Mouse (Mus musculus): ENCODE measurements at regions not wholly inside any gene's neighbourhood (a gene's known extent, or its start where the extent isn't known, plus 50 kb on each side); places are given as distances from the start of the nearest gene placed in this dataset.

DNA sequence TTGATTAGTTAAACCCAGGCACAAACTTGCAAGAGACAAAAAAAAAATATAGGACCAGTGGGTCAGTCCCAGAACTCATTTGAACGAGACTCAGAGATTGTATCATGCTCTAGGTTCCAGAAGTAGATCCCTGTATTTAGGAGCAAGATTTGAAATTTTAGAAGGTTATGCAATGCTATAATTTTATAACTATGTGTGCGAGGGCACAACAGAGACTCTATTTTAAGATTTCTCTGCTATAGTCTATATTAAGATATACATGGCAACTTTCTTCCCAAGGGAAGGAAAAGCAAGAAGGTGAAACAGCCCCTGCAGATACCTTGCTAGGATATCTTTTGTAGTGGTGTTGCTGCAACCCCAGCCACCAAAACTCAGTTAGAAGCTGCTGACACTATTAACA lies 55.7 kb downstream of the Otor start:
- no peak for DNase-seq (ENCODE audit: low spot score in 2 of 2)

DNA sequence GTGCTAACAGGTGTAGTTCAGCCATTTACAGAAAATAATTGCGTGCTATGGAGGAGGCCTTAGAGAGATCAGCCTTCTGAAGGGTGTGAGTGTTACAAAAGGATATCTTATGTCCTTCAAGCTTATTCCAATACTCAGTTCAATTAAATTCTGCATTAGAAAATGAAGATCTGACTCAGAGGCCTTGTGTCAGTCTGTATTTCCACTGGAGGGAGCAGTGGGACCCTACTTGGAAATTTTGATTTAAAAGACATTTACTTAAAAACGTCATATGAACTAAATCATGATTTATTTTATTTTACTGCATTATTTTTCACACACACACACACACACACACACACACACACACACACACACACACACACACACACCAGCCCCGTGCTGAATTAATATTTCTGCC lies 70.9 kb downstream of the Otor start:
- DNase-seq (ENCODE audit: low spot score in 2 of 2): no peak

DNA sequence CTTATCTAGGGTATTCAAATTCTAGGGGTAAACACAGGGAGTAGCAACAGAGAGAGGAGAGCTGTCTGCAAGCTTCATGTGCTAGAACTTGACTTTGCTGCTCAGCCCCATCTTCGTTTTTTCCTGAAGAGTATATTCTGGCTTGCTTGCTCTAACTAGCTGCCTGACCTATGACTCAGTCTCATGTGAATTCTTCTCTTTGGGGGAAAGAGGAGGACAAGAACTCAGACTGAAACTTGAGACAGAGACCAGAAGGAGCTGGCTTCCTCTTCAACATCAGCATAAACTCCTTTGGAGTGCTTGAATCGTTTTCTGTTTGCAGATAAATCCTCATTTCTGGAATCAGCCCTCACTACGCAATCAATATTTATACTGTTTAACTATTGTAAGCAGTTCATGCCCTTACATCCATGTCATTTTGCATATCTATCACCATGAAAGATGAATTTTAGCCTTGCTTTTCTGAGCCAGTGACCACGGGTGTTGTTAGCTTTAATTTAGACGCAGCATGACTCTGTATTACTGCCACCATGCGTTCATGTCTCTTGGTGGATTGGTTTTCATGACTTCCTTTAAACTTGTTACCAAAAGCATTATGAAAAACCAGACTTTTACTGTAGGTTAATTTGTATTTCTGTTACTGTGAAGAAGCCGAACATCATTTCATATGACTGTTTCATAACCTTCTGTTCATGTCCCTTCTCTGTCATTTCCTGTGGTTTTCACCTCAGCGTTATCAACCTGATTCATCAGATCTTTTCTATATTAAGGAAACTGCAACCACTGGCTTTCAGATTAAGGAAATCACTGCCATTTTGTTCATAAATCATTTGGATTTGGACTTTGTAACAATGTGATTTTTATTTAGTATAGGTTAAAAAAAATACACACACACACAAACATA lies 86.1 kb downstream of the Otor start:
- DNase-seq (ENCODE audit: low spot score in 2 of 2): no peak

DNA sequence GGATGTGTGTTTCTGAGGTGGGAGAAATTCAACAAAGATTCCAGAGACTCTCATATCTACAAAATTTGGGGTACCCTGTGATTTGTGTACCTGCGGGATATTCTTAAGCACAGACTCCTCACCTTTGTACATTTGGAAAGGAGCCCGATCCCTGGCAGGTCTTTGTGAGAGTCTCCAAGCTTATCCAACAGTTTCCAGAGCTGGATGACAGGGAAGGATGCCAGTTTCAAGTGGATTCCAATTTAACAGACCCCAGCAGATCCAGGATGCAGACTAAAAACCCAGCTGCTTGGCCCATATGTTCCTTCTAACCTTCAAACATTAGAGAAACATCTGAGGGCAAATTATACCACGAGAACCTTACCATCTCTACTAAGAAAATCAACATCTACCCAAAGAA lies 88.5 kb downstream of the Otor start:
- DNase-seq (ENCODE audit: low spot score in 2 of 2): no peak

DNA sequence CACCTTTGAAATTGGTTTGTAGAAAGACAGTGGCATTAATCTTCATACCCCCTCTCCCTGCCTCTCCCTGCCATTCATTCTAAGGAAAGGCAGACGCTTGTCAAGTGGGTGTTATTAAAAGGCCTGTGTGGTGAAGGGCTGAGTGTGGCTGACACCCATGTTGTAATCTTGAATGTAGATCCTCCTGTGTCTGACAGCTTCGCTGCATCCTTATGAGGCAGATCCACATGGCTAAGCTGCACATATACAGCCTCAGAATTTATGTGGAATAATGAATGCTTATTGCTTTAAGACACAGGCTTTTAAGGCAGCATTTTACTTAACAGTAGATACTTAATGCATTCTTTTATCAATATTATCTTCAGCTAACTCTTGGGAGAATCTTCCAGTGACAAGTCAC lies 92.4 kb downstream of the Otor start:
- no peak for DNase-seq (ENCODE audit: low spot score in 2 of 2)

DNA sequence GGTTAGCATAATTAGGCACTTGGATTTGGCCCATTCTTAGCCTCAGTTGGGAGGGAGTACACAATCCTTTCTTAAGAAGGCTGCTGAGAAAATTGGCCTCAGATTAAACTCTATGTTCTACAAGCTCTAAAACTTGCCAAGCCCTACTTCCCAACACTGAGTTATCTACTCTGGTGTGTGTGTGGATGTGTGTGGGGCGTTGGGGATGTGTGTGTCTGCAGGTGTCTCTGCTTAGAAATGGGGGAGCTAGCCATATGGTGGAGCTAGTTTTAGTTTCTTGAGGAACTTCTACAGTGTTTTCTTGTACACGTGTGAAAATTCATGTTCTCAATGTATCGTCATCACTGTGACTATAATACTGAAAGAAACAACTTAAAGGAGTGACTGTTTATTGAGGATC lies 106.3 kb downstream of the Otor start:
- DNase-seq (ENCODE audit: low spot score in 2 of 2): peak; percentile 12 to 23

DNA sequence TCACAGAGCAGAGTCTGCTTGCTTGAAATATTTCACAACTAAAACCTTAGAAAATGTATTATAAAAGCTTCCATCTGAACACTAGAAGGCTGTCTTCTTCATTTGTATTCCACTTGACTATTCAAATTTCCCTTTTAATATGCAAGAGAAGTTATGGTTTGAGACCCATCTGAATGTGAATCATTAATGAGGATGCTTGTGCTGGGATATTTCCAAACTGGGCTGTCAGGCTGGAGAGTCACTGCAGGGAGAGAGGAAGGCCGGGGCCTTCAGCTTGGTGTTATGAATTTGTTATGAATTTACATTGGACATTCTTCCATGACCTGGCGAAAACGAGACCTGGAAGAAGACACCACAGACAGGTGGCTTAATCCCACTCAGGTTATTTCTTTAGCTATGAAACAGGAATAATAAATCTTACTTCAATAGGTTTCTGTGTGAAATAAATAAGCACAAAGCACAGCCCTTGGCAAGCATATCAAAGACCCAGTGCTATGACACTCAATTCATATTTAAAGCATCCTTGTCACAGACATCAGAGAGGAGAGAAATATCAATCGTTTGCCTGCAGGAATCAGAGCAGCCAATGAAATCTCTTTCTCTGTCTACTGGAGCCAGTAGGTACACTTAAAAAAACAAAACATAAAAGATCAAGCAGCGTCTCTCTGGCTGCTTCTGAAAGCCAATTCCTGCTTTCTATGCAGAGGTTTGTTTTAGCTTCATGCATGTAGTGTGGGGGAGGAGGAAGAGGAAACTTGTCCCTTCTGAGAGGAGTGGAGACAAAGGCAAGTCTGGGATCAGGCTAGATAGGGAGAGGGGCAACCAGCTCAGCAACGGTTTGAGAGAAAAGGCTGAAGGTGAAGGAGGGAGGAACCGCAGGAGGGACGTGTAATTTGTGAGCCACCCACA lies 114.2 kb downstream of the Otor start:
- DNase-seq (ENCODE audit: low spot score in 2 of 2): no peak

DNA sequence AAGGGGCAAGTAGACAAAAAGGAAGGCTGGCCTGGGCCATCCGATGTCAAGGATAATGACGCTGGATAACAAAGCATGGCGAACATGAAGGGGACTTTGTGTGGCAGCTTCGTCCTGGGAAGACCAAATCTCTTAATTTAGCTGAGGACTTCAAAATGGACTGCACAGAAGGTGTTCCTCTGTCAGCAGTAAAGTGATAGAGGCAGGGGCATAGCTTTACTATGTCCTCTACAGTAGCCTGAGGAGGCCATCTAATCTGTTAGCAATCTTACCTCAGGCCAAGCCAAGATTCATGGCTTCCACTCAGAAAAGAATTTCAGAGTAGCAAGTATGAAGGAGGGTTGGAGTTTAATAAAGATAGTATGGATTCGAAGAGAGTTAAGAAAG lies 114.9 kb downstream of the Otor start:
- no peak for DNase-seq (ENCODE audit: low spot score in 2 of 2)

DNA sequence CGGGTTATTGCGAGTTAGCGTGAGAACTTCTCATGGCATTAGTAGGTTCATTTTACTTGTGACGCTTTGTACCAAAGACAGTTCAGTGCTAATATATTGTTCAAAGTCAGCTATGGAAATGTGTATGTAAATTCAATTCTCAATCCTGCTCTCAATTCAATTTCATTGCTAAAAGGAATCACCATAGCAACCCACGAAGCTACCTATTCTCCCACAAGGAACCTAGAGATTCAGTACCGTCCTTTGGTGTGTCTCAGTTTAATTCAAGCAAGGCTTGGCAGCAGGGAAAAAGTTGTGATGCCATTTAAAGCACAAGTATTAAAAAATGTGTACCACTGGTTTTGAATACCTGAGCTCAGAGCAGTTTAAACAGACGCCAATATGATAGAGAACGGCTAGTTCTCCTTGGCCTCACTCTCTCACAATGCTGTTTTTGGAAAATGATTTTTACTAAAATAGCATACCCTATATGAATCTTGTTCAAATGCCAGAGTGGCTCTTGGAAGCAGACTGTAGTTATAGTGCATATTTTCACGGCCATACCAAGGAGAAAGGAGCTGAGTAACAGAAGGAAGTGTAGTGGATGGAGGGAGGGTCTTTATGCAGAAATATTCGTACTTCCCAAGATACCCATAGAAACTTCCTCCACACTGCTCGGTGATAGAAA lies 121.4 kb downstream of the Otor start:
- no peak for DNase-seq (ENCODE audit: low spot score in 2 of 2)

DNA sequence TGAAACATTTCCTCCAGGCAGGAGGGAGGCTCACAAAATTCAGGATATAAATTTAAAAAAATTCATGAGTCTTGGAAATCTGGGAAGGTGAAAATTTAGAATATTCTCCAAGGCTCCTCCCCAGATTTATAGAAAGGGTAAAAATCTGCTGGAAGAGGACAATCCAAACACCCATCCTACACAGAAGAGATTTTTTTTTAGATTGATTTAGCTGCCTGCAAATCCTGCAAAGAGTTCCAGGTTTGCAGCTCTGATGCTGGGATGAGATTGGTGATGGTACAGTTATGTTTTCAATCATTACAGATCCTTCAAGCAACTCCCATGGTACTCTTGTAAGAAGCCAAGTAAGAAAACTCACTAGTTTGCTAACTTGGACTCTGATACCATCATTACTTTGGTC lies 127.8 kb downstream of the Otor start:
- no peak for DNase-seq (ENCODE audit: low spot score in 2 of 2)

DNA sequence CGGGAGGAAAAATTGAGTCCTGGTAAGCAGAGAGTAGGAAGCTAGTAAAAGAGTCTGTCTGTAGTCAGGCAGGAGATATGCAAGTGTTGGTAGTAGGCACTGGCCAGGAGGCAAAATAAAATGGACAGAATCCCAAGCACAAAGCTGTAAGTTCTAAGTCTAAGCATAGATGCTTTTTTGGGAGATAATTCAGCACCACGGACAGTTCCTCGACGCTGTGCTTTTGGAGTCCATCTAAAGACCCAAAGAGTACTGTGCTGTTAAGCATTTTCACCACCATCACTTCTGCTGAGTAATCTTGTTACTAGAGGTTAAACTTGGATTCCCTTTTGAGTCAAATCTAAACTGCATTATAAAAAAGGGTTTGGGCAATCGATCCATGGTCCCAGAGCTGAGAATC lies 128.9 kb downstream of the Otor start:
- DNase-seq (ENCODE audit: low spot score in 2 of 2): no peak

DNA sequence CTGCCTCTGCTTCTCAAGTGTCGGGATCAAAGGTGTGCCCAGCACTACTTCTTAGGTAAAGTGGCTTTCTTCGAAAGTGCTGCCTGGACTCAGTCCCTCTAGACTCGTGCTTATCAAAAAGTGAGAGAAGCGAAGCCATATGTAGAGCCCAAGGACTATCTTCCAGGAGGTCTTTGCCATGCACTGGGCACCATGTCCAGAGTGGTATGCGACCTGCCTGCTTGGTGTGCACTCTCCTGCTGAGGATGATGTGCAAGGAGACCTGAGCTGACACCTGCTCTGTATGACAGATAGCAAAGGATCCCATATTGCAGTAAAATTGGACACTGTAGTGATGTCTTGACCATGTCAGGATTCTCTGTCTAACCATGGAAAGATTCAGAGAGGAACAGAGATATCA lies 139.0 kb downstream of the Otor start:
- DNase-seq (ENCODE audit: low spot score in 2 of 2): no peak

DNA sequence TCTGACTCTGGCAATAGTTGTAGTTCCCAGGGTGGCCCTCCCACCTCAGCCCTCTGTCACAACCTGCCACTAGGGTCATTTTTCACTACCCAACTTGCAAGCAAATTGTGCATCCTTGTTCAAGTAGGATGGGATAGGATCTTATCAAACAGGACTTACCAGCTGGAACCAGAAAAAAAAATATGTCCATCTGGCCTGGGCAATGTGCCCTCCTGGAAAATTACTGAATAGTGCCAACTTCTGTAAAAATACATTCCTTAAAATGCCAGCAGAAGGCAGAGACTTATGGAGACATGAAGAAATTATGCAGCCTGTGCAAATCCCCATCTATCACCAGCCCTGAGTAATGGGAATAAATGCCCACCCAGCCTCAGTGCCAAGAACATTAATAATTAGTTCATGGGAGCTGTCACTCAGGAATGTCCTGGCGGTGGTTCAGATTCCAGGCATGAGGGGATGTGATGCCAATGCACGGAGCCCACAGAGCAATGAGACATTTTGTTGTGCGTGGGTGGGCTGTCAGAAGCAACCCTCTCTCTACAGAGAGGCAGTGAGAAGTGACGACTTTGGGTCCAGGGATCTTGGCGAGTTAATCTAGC lies 139.6 kb downstream of the Otor start:
- DNase-seq (ENCODE audit: low spot score in 2 of 2): peak; percentile 82 to 84

DNA sequence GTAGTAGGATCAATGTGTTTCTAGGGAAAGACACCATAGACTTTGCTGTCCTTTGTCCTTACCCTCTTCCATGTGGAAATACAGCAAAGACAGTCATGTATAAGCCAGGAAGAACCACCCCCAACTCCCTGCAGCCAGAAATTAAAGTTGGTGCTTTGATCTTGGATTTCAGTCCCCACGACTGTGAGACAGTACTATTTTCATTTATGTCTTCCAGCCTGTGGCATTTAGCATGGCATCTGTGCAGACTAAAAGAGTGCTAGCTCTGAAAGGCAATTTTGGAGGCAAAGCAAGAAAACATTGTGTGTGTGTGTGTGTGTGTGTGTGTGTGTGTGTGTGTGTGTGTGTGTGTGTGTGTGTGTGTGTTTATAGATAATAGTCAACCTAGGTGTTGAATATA lies 144.1 kb downstream of the Otor start:
- peak in 1 of 2 experiments; percentile 35 for DNase-seq (ENCODE audit: low spot score in 2 of 2)

DNA sequence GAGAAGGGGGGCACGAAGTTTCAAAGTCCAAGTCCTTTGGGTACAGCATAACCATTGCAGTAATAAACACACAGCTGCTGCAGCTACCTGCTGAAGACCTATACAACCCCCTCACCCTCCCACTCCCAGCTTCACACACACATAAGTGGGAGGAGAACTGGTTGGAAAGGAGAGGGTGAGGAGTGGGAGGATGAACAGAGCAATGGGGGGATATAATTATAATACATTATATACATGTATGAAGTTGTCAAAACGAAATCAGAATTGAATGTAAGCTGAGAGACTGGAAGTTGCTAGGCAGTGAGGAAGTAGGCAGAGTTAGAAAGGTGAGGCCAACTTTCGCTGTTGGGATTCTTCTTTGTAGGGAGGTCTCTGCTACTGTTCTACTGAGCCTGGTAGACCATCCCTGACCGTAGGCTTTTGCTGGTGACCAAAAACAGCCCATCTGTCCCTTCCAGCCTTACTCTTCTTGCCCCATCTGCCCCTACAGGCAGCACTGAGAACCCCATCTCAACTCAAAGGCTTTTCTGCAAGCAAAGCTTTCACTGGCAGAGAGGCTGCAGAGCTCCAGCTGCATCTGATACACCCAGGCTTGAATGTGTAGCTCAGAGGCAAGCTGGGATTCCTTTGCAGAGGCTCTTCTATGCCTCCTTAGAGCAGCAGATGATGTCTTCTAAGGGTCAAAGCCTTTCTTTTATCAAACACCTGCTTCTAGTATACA lies 146.3 kb downstream of the Otor start:
- no peak for DNase-seq (ENCODE audit: low spot score in 2 of 2)

DNA sequence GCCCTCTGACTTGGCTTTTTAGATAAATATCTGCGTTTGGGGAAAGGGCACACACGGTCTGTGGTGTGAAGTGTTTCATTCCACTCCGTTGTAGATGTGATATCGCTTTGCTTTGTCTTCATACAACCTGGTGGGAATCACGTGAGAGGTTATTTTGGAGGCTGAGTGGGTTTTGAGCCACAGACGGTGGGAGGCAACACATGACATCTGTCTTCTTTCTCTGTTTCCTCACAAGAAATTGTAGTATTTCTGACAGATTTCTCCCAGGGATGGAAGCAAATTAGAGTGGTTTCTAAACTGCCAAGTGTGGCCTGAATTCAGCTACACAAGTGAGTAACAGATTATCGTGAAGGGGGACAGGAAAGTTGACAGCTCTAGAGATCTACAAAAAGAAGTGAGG lies 155.5 kb downstream of the Otor start:
- DNase-seq (ENCODE audit: low spot score in 2 of 2): peak; percentile 35 to 63

DNA sequence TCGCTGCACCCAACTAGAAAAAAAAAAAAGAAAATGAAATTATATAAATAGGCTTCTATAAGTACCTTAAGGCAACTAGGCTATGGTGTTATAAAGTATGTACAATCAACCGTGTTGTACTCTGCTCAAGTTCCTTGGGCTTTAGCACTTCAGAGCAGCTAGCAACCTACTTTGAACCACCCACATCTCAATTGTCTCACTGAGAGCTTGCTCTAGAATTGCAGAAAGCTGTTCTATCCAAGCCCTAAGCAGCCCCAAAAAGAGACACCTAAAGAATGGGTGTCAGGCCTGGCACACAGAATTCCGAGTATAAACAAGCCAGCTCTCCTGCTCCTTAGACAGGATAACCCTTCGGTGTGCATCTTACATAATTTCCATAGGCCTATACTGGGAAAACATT lies 162.0 kb downstream of the Otor start:
- DNase-seq (ENCODE audit: low spot score in 2 of 2): peak; percentile 37 to 39

DNA sequence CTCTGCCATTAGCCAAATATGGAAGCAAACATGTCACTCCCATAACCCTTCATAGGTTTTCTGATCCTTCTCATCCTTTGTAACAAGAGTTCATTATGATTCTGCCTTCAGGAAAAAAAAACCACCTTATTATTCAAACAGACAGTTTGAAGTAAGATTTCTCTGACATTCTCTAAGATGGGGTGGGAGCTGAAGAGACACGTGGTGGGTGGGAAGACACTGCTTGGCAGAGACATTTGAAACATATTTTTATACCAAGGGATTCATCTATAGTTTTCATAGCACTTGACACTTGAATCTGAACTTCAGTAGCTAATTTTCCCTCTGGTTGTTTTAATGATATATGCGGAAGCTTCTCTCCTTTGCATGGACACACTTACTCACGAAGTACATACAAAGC lies 165.5 kb downstream of the Otor start:
- DNase-seq (ENCODE audit: low spot score in 2 of 2): no peak

DNA sequence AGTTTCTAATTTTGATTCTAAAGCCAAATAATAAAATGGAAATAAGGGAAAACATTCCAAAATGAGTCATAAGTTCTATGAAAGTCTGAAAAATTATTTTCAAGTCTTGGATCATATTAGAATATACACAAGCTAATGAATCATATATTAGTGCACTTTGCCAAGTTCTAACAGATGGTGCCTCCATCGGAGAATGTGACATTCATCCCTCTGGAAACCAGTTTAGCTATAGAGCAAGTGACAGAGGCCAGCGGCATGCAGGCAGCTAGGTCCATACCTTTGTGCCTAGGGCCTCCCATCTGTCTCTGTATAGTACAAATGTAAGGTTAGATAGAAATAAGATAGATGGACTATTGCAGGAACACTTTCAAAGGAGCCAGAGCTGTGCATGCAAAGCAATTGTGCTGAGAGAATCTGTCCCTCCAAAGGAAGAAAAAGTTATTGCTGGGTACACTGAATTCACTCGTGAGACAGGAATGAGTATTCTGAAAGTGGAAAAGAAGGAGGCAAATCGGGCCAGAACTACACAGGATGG lies 167.9 kb downstream of the Otor start:
- no peak for DNase-seq (ENCODE audit: low spot score in 2 of 2)

DNA sequence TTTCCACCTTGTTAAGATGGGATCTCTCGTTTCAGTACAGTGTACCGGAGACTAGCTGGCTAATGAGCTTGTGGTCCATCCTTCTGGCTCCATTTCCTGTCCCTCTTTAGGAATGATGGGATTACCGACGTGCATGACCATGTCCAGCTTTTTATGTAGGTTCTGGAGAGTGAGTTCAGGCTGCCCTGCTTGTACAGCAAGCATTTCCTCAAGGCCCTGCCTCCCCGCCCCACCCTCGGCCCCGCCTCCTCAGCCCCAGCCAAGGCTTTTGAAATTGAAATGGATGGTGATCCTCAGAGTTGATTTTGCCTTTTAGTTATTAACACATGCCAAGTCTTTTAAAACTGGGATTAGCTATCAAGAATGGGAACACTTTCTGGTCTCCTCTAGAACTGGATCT lies 190.8 kb downstream of the Otor start:
- DNase-seq (ENCODE audit: low spot score in 2 of 2): no peak
